Mouse (Mus musculus): Measurements from ENCODE around the gene Lrig2.

DNA sequence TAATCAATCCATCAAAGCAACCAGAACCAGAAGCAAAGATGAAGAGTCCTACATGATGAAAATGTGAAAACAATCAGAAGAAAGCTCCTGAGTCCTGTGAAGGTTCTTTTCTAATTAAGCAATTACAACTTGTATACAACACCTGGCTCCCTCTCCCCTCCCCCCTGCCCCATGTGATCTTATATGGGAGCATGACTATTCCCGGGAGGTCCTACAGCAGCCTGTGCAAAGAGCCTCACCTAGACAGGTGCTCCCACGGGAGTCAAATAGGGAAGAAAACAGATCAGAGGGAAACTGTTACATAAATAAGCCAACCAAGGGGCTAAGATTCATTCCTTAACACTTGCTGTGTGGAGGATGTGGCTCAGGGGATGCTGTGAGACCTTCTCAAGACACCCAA is 143.8 kb downstream of the Lrig2 start:
- no peak for TF ChIP-seq CTCF (IDR thresholded peaks at IDR 0.05; ENCODE audit: low read depth, low read length)
- no peak for TF ChIP-seq POLR2A (IDR thresholded peaks at IDR 0.05; ENCODE audit: extremely low read depth, insufficient read depth, low read length)
